Mouse (Mus musculus): Measurements from ENCODE around the gene Gtpbp3.
A peak's percentile ranks its signal among the peaks of the same experiment; 100 is the strongest.
"Not testable (repeated sequence)": the region's sequence is repeated elsewhere in the genome, so short reads cannot be mapped to it uniquely, and the experiment has no call there.

Gene Gtpbp3

GRCm38 (mm10) chr8:71530735-71531467 lies 43.0 kb downstream of the Gtpbp3 start:
- not testable (repeated sequence) for DNase-seq (ENCODE audit: low spot score in 2 of 2)

DNA sequence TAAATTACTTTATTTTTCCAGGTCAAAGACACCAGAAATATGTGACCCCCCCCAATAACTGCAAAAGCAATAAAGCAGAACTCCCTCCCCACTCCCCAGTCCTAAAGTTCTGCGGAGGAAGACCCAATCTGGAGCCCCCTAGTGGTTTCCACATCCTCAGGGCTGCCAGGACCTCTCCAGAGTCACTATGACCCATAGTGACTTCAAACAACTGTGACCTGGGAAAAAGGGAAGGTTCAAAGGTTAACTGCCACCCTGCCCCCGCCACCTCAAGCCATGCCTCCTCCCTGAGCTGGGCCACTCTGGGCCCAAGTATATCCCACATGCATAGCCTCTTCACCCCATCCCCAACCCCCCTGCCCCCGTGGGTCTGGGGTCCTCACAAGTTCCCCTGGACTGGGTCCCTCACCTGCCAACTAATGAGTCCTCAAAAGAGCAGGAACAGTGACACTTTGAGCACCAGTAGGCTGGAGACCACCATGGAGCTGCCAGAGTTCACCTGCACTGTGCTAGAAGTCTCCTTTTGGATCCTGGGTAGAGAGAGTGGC lies 46.4 kb downstream of the Gtpbp3 start:
- no peak for DNase-seq (ENCODE audit: low spot score in 2 of 2)

DNA sequence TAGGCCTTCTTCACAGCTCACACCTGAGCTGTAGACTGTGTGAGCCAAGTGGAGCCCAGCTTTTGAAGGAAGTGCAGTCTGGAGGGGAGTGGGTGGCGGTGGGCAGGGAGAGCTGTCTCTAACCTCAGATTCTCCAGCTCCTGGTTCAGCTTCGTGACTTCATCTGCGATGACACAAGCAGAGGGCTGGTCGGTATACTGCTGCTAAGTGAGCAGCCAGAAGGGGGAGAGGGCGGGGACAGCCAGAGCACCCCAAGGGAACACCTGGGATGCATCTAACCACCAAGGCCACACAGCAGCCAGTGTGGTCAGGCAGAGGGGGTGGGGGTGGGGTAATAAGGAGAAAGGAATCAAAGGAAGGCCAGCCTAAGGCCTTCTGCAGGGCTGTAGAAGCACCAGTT lies 47.8 kb downstream of the Gtpbp3 start:
- no peak for DNase-seq (ENCODE audit: low spot score in 2 of 2)

DNA sequence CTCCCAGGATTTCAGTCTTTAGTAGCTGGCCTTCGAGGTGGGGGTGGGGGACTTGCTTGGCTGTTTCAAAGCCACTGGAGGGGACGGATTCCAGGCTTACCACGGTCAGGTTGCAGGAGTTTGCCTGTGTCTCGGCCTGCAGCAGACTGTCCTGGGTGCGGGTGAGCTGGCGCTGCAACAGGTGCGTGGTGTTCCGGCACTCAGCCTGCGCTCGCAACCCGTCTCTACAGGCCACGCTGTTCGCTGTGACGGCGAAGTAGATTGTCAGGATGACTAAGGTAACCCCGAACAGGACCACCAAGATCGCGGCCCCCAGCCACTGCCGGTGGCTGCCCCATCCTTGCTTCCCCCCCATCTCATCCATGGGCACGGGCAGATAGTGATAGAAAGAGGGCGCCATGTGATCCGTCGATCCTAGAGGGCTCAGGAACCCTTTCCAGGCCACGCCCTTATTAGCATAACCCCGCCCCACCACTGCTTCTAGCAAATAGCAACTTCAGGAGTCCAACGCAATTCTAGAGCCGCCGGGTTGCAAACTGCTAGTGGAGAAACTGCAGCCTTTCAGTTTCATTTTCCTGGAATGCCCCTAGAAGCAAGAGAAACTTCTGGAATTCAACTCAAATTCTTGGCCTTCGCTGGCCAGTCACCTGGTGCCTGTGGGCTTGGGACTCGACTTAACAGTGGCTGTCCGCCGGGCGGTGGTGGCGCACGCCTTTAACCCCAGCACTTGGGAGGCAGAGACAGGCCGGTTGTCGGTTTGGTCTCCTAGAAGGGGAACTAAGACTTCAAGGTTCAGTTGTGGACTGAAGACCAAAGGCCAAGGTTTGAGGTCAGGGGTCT lies 49.3 kb downstream of the Gtpbp3 start, which contains the start of gene Bst2:
Gene Bst2, minus strand, starts transcription at position 429 of the 840 bp plus-strand sequence.
- peak in 1 of 2 experiments; percentile 48 for DNase-seq (ENCODE audit: low spot score in 2 of 2)

- DNase-seq (ENCODE audit: low spot score in 2 of 2), result peak; percentile 96 to 97
Measured at GRCm38 (mm10) chr8:71542632-71543343, 54.9 kb downstream of the Gtpbp3 start, which contains the start of gene Mvb12a. Mvb12a (plus strand) TSS chr8:71542922.

DNA sequence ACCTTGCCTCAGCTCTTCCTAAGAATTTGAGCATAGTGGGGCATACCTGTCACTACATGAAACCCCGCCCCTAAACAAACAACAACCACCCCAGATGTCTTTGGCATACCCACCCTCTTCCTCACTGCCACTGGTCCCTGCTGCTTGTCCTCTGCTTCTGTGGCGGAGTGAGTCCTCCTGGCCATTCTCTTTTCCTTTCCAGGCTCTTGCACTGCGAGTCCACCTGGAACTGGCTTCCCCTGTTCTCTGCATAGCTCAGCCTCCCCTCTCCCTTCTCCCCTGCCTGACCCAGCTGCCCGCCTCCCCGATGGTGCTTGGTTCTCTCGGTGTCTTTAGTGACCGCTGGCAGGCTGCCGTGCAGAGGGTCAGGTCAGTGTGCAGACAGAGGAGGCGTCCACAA lies 55.9 kb downstream of the Gtpbp3 start:
- DNase-seq (ENCODE audit: low spot score in 2 of 2), result no peak

- DNase-seq (ENCODE audit: low spot score in 2 of 2), result no peak
Measured at GRCm38 (mm10) chr8:71545053-71545452, 57.1 kb downstream of the Gtpbp3 start.

DNA sequence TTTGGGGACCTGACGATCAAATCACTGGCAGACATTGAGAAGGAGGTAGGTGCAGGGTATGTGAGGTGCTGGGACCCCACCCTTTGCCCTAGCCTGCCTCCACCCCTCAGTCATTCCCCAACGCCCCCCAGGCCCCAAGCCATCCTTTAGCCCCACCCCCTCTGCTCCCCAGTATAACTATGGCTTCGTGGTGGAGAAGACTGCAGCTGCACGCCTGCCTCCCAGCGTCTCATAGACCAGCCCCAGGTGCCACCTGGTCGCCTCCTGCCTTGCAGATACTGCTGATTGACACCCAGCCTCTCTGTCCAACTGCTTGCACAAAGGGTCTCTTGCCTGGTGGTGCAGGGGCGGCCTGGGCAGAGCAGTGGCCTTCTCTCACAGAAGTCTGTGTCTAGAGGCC lies 59.7 kb downstream of the Gtpbp3 start:
- DNase-seq (ENCODE audit: low spot score in 2 of 2), result no peak

Data from frontal cortex, postnatal 10 days (tissue).